Mouse (Mus musculus): ENCODE measurements around the gene Filip1. TPM values are rescaled to one million over a fixed set of nuclear protein-coding genes. Genes with fewer than 3 reads are reported as not detected.

Filip1 gene
- polyA plus RNA-seq, 1 experiment from 2014 or later = 4.2 TPM

- Histone ChIP-seq H3K9me3 (replicated peaks) (no peaks in the 10 kb centered on the region), H3K27me3 (no peaks in the 10 kb centered on the region), H3K4me2 (replicated peaks) (no peak overlapping the region), H3K27ac (no peak overlapping the region), H3K4me1 (peaks cover 14% of the 10 kb centered on the region), H3K4me3 (no peak overlapping the region), H3K9ac (no peak overlapping the region), H3K36me3 (no peaks in the 10 kb centered on the region)
- no peak for ATAC-seq (ENCODE audit: low FRiP score)
- 71% methylated on average over 10 of the region's 10 CpGs for WGBS
These were observed 94.1 kb downstream of the Filip1 start for GRCm38 (mm10) chr9:79918325-79919117.

DNA sequence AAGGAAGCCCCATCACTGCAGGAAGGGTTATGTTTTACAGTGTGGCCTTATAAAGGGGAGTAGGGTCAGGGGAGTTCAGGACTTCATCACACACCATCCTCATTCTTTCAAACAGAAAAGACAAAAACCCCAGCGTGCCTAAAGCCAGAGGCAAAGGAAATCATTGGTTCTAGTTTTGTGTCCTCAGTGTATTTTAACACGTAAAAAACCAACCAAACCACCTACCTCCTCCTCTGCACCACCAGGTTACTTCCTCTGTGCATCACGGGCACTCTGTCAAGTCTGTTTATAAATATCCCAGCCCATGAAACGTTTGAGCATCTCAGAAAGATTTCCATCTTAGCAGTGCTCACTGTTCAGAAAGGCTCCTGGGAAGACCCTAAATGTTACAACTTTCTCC, 98.4 kb downstream of the Filip1 start:
- Histone ChIP-seq H3K27ac (no peak overlapping the region), H3K4me3 (no peak overlapping the region), H3K27me3 (no peaks in the 10 kb centered on the region), H3K9ac (no peak overlapping the region), H3K4me2 (replicated peaks) (no peak overlapping the region), H3K4me1 (no peaks in the 10 kb centered on the region), H3K9me3 (replicated peaks) (no peaks in the 10 kb centered on the region), H3K36me3 (no peaks in the 10 kb centered on the region)
- no peak for ATAC-seq (ENCODE audit: low FRiP score)
- WGBS = 52% methylated on average over 4 of the region's 4 CpGs

- no peak overlapping the region for H3K4me3 ChIP-seq
- no peak for ATAC-seq (ENCODE audit: low FRiP score)
- no peaks in the 10 kb centered on the region for H3K36me3 ChIP-seq
- H3K9ac ChIP-seq = no peak overlapping the region
- H3K9me3 ChIP-seq (replicated peaks) = no peaks in the 10 kb centered on the region
- no peaks in the 10 kb centered on the region for H3K27me3 ChIP-seq
- H3K4me2 ChIP-seq (replicated peaks) = no peak overlapping the region
- H3K27ac ChIP-seq = no peak overlapping the region
- H3K4me1 ChIP-seq = no peaks in the 10 kb centered on the region
- WGBS = 86% methylated on average over 5 of the region's 5 CpGs
These were observed 99.7 kb downstream of the Filip1 start for GRCm38 (mm10) chr9:79912971-79913370.

GRCm38 (mm10) chr9:79910166-79910565, 102.5 kb downstream of the Filip1 start:
- H3K4me1 ChIP-seq = no peaks in the 10 kb centered on the region
- H3K27ac ChIP-seq = no peak overlapping the region
- H3K27me3 ChIP-seq = no peaks in the 10 kb centered on the region
- WGBS = 91% methylated on average over 3 of the region's 3 CpGs
- no peak overlapping the region for H3K4me3 ChIP-seq
- no peak overlapping the region for H3K4me2 ChIP-seq (replicated peaks)
- no peaks in the 10 kb centered on the region for H3K36me3 ChIP-seq
- ATAC-seq (ENCODE audit: low FRiP score) = no peak
- H3K9ac ChIP-seq = no peak overlapping the region
- H3K9me3 ChIP-seq (replicated peaks) = no peaks in the 10 kb centered on the region

GRCm38 (mm10) chr9:79898815-79899214, 113.8 kb downstream of the Filip1 start:
- WGBS = 87% methylated on average over 3 of the region's 3 CpGs
- Histone ChIP-seq H3K4me1 (no peaks in the 10 kb centered on the region), H3K4me3 (no peak overlapping the region), H3K27me3 (no peaks in the 10 kb centered on the region), H3K27ac (no peak overlapping the region), H3K9ac (no peak overlapping the region), H3K9me3 (replicated peaks) (no peaks in the 10 kb centered on the region), H3K4me2 (replicated peaks) (no peak overlapping the region), H3K36me3 (no peaks in the 10 kb centered on the region)
- ATAC-seq (ENCODE audit: low FRiP score) = no peak

GRCm38 (mm10) chr9:79894665-79895064, 118.0 kb downstream of the Filip1 start:
- Histone ChIP-seq H3K36me3 (no peaks in the 10 kb centered on the region), H3K9ac (no peak overlapping the region), H3K27me3 (no peaks in the 10 kb centered on the region), H3K27ac (no peak overlapping the region), H3K4me3 (no peak overlapping the region), H3K4me1 (peaks cover 7% of the 10 kb centered on the region), H3K9me3 (replicated peaks) (no peaks in the 10 kb centered on the region), H3K4me2 (replicated peaks) (no peak overlapping the region)
- ATAC-seq (ENCODE audit: low FRiP score) = no peak
- WGBS = 77% methylated on average over 5 of the region's 5 CpGs

DNA sequence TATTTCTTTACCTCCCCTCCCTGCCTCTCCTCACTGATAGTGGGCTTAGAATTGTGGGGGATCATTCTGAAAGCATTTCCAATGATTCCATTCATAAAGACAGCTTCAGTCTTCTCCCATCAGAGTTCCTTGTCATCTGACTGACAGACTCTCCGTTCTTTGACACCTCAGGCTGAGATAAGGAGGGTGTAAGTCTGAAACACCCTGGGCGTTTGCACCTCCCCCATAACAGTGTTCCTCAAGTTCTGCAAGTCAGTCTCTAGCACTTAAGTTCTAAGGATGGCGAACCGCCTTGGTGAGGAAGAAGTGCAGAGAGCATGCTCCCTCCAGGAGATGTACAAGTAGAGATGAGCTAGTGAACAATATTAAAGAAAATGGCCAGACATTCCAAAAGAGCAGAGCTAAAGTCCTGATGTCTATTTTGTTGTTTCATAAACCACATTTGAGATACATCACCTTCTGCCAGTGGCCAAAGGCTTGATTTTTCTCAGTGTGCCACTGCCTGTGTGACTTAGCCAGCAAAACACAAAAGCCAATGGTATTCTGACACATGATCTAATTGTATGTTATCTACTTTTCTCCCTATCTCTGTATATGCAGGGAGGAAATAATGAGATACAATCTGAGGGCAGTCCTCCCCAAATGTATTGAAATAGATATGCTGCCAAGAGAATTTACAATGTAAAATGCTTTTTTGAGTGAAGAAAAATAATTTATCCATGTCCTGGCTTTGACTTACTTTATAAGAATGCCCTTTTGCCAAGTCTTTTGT, 118.6 kb downstream of the Filip1 start:
- WGBS = 77% methylated on average over 4 of the region's 4 CpGs
- Histone ChIP-seq H3K27me3 (no peaks in the 10 kb centered on the region), H3K4me3 (no peak overlapping the region), H3K4me2 (replicated peaks) (no peak overlapping the region), H3K4me1 (peaks cover 7% of the 10 kb centered on the region), H3K9ac (no peak overlapping the region), H3K9me3 (replicated peaks) (no peaks in the 10 kb centered on the region), H3K36me3 (no peaks in the 10 kb centered on the region), H3K27ac (no peak overlapping the region)
- ATAC-seq (ENCODE audit: low FRiP score) = no peak

DNA sequence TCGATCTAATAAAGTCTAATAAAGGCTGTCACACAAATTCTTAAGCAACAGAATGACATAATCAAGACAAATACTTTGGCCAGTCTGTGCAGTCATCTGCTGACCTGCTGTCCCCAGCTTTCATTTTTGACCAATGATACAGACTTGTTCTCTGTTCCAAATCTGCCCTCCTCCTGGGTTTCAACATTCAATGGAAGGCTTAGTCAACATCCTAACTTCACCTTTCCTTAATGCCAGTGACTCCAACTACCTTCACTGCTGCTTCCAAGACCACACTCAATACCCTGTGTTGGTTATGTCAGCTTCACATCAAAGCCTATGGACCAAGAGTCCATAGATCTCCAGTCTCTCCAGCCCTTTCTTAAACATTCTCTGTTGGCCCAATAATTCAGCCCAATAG, 120.5 kb downstream of the Filip1 start:
- Histone ChIP-seq H3K9me3 (replicated peaks) (no peaks in the 10 kb centered on the region), H3K9ac (no peak overlapping the region), H3K4me2 (replicated peaks) (no peak overlapping the region), H3K36me3 (no peaks in the 10 kb centered on the region), H3K27me3 (no peaks in the 10 kb centered on the region), H3K27ac (no peak overlapping the region), H3K4me3 (no peak overlapping the region), H3K4me1 (peaks cover 7% of the 10 kb centered on the region)
- no peak for ATAC-seq (ENCODE audit: low FRiP score)
- 88% methylated on average over 1 of the region's 1 CpGs for WGBS

DNA sequence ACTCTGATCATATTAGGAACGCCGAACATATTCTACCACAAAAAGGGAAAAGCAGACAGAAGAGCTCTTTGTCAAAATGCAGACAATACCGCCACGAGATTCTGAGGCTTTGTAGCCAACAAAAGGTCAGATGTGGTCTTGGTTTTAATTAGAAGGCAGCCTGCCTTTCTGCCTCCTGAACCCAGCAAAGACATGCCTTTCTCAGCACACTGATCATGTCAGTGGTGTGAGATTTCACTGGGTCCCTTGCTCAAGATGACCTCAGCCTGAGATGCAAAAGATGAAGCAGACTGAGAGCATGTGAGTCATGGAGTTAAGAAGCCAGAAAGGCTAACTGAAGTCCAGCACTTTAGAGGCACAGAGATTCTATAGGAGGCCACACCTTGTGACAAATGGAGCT, 122.2 kb downstream of the Filip1 start:
- Histone ChIP-seq H3K4me1 (peaks cover 7% of the 10 kb centered on the region), H3K4me2 (replicated peaks) (no peak overlapping the region), H3K4me3 (no peak overlapping the region), H3K36me3 (no peaks in the 10 kb centered on the region), H3K27ac (peak overlapping the region; percentile 30; the same call in 1 of the 2 replicates), H3K9me3 (replicated peaks) (no peaks in the 10 kb centered on the region), H3K27me3 (no peaks in the 10 kb centered on the region), H3K9ac (no peak overlapping the region)
- WGBS = 13% methylated on average over 4 of the region's 4 CpGs
- ATAC-seq (ENCODE audit: low FRiP score) = 0 out of 2 replicates have a peak, but pooled peaks have one; percentile 47

- Histone ChIP-seq H3K27ac (no peak overlapping the region), H3K4me2 (replicated peaks) (no peak overlapping the region), H3K36me3 (no peaks in the 10 kb centered on the region), H3K4me1 (peaks cover 7% of the 10 kb centered on the region), H3K4me3 (no peak overlapping the region), H3K9me3 (replicated peaks) (no peaks in the 10 kb centered on the region), H3K27me3 (no peaks in the 10 kb centered on the region), H3K9ac (no peak overlapping the region)
- no peak for ATAC-seq (ENCODE audit: low FRiP score)
- WGBS = 88% methylated on average over 6 of the region's 6 CpGs
These were observed 123.5 kb downstream of the Filip1 start for GRCm38 (mm10) chr9:79889132-79889531.

DNA sequence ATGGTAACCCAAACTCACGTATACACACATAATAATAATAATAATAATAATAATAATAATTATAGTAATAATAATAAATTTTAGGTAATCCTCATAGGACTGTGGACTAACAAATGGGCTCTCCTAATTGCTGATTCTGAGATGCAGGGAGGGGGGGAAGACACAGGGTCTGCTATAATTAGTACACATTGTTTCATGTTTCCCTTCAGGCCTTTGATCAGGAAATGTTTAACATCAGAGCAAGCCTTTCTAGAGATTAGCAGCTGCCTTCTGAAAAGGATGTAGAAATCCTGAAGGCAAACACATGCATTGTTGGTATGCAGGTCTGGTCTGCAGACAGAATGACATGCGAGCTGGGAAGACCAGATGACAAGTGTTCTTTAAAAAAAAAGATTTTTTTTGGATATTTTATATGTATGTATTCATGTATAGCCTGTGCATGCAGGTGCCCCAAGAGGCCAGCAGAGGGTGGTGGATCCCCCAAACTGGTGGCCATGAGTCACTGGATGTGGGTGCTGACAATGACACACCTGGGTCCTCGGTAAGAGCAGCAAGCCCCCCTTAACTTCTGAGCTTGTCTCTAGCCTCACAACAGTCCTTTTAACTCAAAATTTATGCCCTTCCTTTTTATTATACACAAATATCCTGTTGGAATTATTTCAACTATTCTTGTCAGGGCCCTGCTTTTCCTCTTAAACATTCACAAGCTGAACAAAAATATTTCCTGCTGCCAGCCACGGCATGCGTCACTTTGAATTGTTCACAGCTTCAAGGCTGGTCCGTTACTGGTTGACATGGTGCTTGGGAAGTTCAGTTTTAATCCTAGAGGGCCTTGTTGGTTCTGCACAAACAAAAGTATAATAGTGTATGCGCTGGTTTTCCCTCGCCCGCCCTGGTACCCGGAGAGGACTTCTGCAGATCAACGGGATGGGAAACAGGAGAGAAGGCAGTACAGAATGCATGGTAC, 127.1 kb downstream of the Filip1 start:
- H3K4me1 ChIP-seq = peaks cover 4% of the 10 kb centered on the region
- 82% methylated on average over 11 of the region's 11 CpGs for WGBS
- H3K4me2 ChIP-seq (replicated peaks) = no peak overlapping the region
- H3K4me3 ChIP-seq = no peak overlapping the region
- no peaks in the 10 kb centered on the region for H3K27me3 ChIP-seq
- H3K9me3 ChIP-seq (replicated peaks) = no peaks in the 10 kb centered on the region
- H3K9ac ChIP-seq = no peak overlapping the region
- ATAC-seq (ENCODE audit: low FRiP score) = no peak
- H3K36me3 ChIP-seq = no peaks in the 10 kb centered on the region
- H3K27ac ChIP-seq = no peak overlapping the region

DNA sequence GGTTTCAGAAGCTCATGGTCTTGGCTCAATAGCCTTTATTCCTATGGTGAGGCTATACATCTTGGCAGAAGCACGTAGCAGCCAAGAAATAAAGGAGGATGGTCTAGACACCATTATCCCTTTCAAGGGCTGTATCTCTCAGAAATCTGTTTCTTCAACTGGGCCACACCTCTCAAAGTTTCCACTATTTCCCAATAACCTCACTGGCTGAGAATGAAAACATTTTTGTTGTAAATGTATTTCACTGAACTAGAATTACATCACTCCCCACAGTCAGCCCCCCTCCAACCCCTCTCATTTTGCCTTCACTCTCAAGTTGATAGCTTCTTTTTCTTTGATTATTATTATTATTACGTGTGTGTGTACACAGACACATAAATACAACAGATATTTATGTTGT, 129.5 kb downstream of the Filip1 start:
- H3K36me3 ChIP-seq = no peaks in the 10 kb centered on the region
- no peak overlapping the region for H3K4me3 ChIP-seq
- 87% methylated on average over 2 of the region's 2 CpGs for WGBS
- H3K4me2 ChIP-seq (replicated peaks) = no peak overlapping the region
- no peaks in the 10 kb centered on the region for H3K27me3 ChIP-seq
- H3K9me3 ChIP-seq (replicated peaks) = no peaks in the 10 kb centered on the region
- no peaks in the 10 kb centered on the region for H3K4me1 ChIP-seq
- ATAC-seq (ENCODE audit: low FRiP score) = no peak
- H3K9ac ChIP-seq = no peak overlapping the region
- no peak overlapping the region for H3K27ac ChIP-seq
